Mouse (Mus musculus): Measurements from ENCODE around the gene Sptb.

The Sptb gene

GRCm38 (mm10) chr12:76710351-76711100 lies at the start of gene Sptb:
TSS of gene Sptb (minus strand) at chr12:76710547.
- peak; percentile 55 for DNase-seq (ENCODE audit: low read depth, low spot score)

GRCm38 (mm10) chr12:76752652-76753318 lies 42.4 kb upstream of the Sptb start:
- DNase-seq (ENCODE audit: low read depth, low spot score): peak; percentile 86

- DNase-seq (ENCODE audit: low read depth, low spot score): no peak
Measured at GRCm38 (mm10) chr12:76750866-76751459, 40.6 kb upstream of the Sptb start.

GRCm38 (mm10) chr12:76727955-76728354 lies 17.6 kb upstream of the Sptb start:
- no peak for DNase-seq (ENCODE audit: low read depth, low spot score)

- DNase-seq (ENCODE audit: low read depth, low spot score): no peak
Measured at GRCm38 (mm10) chr12:76722026-76722425, 11.7 kb upstream of the Sptb start.

GRCm38 (mm10) chr12:76720572-76720971 lies 10.2 kb upstream of the Sptb start:
- no peak for DNase-seq (ENCODE audit: low read depth, low spot score)

GRCm38 (mm10) chr12:76718384-76718783 lies 8.0 kb upstream of the Sptb start:
- DNase-seq (ENCODE audit: low read depth, low spot score): no peak

GRCm38 (mm10) chr12:76709795-76710350 lies 474 bp downstream of the Sptb start:
- peak; percentile 73 for DNase-seq (ENCODE audit: low read depth, low spot score)

GRCm38 (mm10) chr12:76708956-76709794 lies 1.2 kb downstream of the Sptb start:
- no peak for DNase-seq (ENCODE audit: low read depth, low spot score)

GRCm38 (mm10) chr12:76708181-76708580 lies 2.2 kb downstream of the Sptb start:
- DNase-seq (ENCODE audit: low read depth, low spot score): no peak

GRCm38 (mm10) chr12:76696380-76696935 lies 13.9 kb downstream of the Sptb start:
- DNase-seq (ENCODE audit: low read depth, low spot score): no peak

- no peak for DNase-seq (ENCODE audit: low read depth, low spot score)
Measured at GRCm38 (mm10) chr12:76695773-76696172, 14.6 kb downstream of the Sptb start.

- DNase-seq (ENCODE audit: low read depth, low spot score): peak; percentile 85
Measured at GRCm38 (mm10) chr12:76694801-76695505, 15.4 kb downstream of the Sptb start.

GRCm38 (mm10) chr12:76687498-76688200 lies 22.7 kb downstream of the Sptb start:
- DNase-seq (ENCODE audit: low read depth, low spot score): no peak

- no peak for DNase-seq (ENCODE audit: low read depth, low spot score)
Measured at GRCm38 (mm10) chr12:76685647-76686046, 24.7 kb downstream of the Sptb start.

- DNase-seq (ENCODE audit: low read depth, low spot score): no peak
Measured at GRCm38 (mm10) chr12:76684493-76684892, 25.9 kb downstream of the Sptb start.

GRCm38 (mm10) chr12:76681937-76682336 lies 28.4 kb downstream of the Sptb start:
- DNase-seq (ENCODE audit: low read depth, low spot score): no peak

GRCm38 (mm10) chr12:76677068-76677467 lies 33.3 kb downstream of the Sptb start:
- no peak for DNase-seq (ENCODE audit: low read depth, low spot score)

GRCm38 (mm10) chr12:76676477-76676876 lies 33.9 kb downstream of the Sptb start:
- no peak for DNase-seq (ENCODE audit: low read depth, low spot score)

GRCm38 (mm10) chr12:76675364-76675763 lies 35.0 kb downstream of the Sptb start:
- no peak for DNase-seq (ENCODE audit: low read depth, low spot score)
